Mouse (Mus musculus): ENCODE results near the gene Havcr1.

- TF ChIP-seq MAFK (IDR thresholded peaks at IDR 0.05; ENCODE audit: insufficient read depth, low read depth, low read length) (no peak), HCFC1 (IDR thresholded peaks at IDR 0.05; ENCODE audit: borderline replicate concordance, insufficient read depth, low read length) (no peak)
Observed at GRCm38 (mm10) chr11:46747996-46748395, 13.1 kb downstream of the Havcr1 start.
